Mouse (Mus musculus) kidney, adult 9 months (tissue): Measurements from ENCODE around the gene Rundc3b.

Experiments
- DNase-seq: peaks from one replicate; pipeline ENCODE4 v3.0.0; 2022

The Rundc3b gene

DNA sequence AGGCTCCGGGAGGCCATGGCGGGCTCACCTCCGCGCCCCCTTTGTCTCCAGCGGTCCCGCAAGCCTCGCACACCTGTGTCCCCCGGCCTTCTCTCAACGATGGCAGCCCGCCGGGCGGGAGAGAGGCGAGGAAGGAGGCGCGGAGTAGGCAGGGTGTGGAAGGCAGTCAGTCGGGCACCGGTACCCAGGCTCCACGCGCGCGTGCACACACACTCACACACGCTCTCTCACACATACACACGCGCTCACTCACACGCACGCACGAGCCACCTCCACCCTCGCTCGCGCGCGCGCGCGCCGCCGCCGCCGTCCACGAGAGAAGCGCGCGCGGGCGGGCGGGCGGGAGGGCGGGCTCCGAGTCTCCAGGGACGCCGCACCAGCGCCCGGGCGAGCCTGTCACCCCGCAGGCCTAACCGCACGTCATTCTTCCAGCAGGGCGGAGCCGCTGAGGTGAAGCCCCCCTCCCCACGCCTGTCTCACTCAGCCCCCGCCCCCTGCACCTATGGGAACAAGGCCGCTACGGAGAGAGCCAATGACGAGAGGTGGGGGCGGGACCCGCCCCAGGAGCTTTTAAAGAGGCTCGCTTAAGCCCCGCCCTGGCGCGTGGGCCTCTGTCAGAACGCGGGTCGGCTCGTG, at the start of gene Rundc3b:
Rundc3b (minus strand) TSS at position 357 of the 636 bp plus-strand sequence.
- DNase-seq, result peak; percentile 90

DNA sequence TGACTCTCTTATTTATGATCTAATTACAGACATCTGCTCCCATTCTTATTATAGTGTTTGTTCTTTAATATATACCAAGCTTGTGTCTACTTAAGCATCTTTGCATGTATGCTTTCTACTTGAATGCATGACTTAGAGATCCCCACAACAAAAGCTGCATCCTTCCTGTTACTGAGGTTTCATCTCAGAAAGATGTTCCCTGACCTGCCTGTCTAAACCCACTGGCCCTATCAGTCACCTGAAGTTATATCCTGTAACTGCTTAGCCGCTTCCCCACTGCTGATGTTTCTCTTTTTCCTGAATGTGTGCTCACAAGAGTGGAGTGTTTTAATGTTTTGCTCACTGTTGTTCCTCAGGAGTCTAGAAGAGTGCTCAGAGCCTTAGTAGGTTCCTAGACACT, 46.9 kb upstream of the Rundc3b start:
- no peak for DNase-seq

- peak; percentile 53 for DNase-seq
These were observed 45.2 kb upstream of the Rundc3b start for GRCm38 (mm10) chr5:8667758-8668474.

- no peak for DNase-seq
These were observed 41.9 kb upstream of the Rundc3b start for GRCm38 (mm10) chr5:8664678-8665077.

GRCm38 (mm10) chr5:8660738-8661151, 38.0 kb upstream of the Rundc3b start:
- DNase-seq, result no peak

DNA sequence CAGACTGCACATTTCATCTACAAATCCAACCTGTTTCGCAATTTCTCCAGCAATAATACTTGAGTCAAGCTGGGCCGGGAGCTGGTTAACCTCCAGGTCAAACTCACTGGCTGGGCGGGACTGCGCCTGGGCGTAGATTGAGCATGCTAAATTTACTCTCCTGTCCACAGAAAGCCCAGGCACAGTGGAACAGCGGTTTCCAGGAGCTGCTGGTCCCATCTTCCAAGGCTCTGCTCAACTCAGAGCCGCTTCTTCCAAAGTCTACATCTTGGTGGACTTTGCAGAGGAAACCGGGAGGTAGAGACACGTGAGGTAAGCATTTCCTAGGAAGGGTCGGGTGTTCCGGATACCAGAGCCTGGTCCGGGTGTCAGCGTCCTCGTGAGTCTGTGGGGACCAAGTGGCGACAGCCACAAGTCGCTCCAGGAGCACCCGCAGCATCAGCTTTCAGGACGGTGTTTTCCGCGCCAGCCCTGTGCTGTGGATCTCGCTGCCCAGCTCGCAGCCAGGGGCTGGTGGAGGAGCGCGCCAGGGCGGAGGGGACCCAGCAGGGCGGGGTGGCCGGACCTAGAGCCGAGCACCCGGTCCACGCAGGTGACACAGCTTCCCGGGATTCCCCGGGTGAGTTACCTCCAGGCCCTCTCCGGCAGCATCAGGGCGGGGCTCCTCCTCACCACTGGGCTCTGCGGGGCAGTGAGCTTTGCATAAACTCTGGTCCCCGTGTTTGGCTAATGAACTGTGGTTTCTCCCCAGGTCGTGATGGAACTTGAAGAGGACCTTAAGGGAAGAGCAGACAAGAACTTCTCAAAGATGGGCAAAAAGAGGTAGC, 37.4 kb upstream of the Rundc3b start, which contains the start of gene Abcb1a:
Abcb1a (plus strand) TSS at position 167 of the 827 bp plus-strand sequence.
- DNase-seq, result peak; percentile 85

- DNase-seq, result no peak
These were observed 29.3 kb upstream of the Rundc3b start for GRCm38 (mm10) chr5:8652085-8652484.

- DNase-seq, result no peak
These were observed 26.0 kb upstream of the Rundc3b start for GRCm38 (mm10) chr5:8648774-8649173.

GRCm38 (mm10) chr5:8648300-8648699, 25.5 kb upstream of the Rundc3b start:
- DNase-seq, result peak; percentile 54

DNA sequence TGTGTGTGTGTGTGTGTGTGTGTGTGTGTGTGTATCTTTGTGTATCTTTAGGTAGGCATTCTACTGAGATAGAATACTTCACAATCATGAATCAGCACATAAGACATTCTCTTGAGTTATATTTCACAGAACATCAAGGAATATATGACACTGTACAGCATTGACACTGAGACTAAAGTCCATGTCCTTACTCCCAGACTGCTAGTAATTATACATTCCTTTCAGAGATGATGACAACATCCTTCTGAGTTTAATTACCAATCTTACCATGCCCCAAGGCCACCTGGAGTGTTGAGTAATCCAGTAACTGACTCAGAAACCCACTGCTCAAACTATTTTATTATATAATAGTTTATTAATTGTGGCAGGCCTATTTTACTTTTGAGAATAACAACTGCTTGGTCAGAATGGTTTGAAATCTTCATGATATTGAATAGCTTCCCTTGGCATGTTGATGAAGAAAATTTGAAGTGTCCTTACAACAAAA, 11.8 kb upstream of the Rundc3b start:
- no peak for DNase-seq

DNA sequence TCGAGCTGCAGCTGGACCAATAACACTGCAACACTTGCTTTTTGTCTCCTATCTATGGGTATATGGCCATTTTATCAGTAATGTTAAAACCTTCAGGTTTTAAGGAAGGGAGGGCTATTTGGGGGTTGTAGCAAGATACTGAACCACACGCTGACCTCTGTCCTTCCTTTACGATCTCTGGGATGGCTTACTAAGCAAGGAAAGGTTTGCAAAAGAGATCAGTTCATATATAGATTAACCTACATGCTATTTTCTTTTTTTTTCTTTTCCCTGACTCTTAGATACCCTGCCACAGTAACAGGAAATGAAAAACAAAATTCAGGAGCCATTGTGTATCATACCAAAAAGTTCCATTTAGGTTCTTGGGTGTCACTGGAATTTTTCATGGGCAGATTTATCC, 10.1 kb upstream of the Rundc3b start:
- DNase-seq, result no peak

GRCm38 (mm10) chr5:8622071-8622595, 619 bp downstream of the Rundc3b start:
- DNase-seq, result peak; percentile 37

- DNase-seq, result no peak
These were observed 51.6 kb downstream of the Rundc3b start for GRCm38 (mm10) chr5:8571118-8571517.

- DNase-seq, result no peak
These were observed 55.9 kb downstream of the Rundc3b start for GRCm38 (mm10) chr5:8566867-8567266.

DNA sequence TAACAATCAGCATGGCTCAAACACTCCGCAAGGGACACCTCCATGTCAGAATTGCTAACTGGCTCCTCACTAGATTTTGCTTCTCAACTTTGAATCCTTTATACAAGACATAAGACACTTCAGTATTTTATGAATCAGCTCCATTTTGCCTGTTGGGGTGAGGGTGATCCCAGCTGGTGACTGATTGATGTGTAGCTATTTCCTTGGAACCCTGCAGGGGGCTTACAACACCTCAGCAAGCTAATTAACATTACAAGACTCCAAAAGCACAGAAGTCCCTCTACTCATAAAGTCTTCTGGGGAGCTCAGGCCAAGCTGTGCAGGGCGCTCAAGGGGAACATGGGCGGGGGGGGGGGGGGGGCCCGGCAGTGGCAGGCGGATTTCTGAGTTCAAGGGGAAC, 78.2 kb downstream of the Rundc3b start:
- DNase-seq, result no peak

- DNase-seq, result peak; percentile 4
These were observed 80.0 kb downstream of the Rundc3b start for GRCm38 (mm10) chr5:8542631-8543207.

DNA sequence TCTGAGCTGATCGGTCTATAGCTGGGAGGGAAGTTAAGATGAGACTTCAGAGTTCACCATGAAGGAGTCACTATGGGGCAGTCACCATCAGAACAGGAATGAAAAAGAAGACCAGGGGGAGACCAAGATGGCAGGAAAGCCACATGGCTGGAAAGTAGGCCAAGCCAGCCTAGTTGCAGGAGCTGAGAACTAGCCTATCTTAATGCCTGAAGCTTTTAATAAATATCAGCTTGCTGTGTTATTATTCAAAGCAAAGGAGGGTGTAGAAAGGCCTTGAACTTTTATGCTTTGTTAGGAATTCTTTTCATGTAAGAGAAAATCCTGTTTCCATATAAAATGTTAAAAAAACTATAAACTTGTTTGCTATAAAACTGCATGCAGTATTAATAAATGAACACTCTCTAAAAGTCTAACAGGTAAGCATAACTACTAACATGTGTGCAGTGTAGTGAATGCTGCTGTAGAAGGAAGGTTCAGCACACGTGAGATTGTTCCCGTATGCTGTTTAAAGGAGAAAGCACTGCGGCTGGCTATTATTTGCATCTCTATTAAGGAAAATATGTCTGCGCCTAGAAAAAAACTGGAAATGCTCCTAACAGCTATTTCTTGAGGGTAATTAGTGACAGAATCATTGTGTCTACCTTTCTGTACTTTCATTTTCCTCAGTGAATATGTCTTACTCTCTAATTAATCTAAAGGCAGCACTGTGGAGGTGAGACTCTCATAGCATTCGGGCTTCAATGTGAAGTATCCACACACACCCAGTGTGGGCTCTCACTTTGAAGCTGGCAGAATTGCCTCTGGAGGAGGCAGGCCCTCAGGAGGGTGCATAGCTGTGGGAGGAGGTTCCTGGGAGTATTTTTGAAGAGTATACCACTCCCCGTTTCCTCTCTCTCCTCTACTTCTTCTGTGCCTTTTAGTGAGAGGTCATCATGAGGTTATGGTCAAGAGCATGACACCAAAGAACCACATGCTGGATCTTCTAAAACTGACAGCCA, 81.3 kb downstream of the Rundc3b start:
- no peak for DNase-seq

GRCm38 (mm10) chr5:8519006-8519405, 103.7 kb downstream of the Rundc3b start:
- no peak for DNase-seq

GRCm38 (mm10) chr5:8491778-8492177, 131.0 kb downstream of the Rundc3b start:
- DNase-seq, result no peak

GRCm38 (mm10) chr5:8489471-8490110, 133.2 kb downstream of the Rundc3b start:
- DNase-seq, result peak; percentile 21
